Mouse (Mus musculus) CD4-positive, CD25-positive, alpha-beta regulatory T cell, adult 2 months (primary cell): ENCODE measurements around the gene Chpf.
A peak's percentile ranks its signal among the peaks of the same experiment; 100 is the strongest.

Experiments
- DNase-seq: peaks from one replicate; pipeline ENCODE4 v3.0.0-alpha.2; 2012; ENCODE audit warnings: low read depth, low spot score

The Chpf gene

DNA sequence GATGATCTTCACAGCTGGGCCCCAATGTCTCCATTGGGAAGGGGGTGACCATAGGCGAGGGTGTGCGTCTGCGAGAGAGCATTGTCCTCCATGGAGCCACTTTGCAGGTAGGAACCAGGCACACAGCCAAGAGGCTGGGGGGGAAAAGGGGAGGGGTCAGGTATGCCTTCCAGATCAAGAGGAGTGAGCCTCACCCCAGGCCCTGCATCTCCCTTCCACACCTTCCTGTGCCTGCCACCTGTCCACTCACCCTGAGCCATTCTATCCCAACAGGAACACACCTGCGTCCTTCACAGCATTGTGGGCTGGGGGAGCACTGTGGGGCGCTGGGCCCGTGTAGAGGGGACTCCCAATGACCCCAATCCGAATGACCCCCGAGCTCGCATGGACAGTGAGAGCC is 36.9 kb downstream of the Chpf start:
- no peak for DNase-seq

GRCm38 (mm10) chr1:75441471-75441996 is 37.6 kb downstream of the Chpf start:
- no peak for DNase-seq

GRCm38 (mm10) chr1:75440661-75441060 is 38.4 kb downstream of the Chpf start:
- DNase-seq = no peak

- DNase-seq = no peak
Observed at GRCm38 (mm10) chr1:75438782-75439181, 40.3 kb downstream of the Chpf start.

DNA sequence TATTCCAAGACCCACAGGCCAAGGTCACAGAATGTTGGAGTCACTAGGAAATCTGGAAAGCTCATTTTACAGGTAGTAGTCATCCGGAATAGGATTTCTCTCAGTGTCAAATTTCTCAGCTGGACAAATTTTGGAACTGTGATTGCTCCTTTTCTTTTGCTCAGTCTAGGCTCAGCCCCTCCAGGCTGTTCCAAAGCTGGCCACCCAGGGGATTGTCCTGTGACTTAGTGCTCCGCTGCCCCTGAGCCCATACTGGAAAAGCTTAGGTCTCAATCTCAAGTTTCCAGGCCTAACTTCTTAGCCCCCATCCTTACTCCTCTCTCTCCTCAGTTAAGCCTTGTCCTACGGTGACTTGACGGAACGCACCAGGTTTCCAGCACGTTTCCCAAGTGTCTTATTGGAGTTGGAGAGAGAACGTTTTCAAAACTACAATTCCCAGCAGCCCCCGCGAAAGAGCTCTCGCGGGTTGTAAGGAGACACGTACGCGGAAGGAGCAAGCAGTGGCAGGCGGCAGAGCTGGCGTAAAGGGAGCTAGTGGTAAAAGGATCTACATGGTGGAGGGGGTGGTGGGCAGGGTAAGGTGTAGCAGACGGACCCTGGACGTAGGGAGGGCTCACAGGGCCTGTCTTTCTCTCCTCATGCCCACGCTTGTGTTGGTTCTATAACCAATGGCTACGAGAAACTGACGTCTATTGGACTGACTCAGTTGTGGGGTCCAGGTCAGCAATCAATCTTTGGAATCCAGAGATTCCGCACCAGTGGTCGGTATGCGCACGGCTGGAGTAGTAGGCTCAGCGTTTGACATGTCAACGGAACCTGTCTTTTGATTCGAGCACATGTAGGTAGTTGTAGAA is 43.4 kb downstream of the Chpf start, which contains the start of gene Gmppa:
TSS of gene Gmppa (plus strand) at position 456 of the 854 bp plus-strand sequence.
- peak; percentile 81 for DNase-seq

- DNase-seq = peak; percentile 60
Observed at GRCm38 (mm10) chr1:75425796-75426471, 53.2 kb downstream of the Chpf start.
